In genomic region chr1:44553166-44553898, GRCm38 (mm10) we compare ENCODE assay signal across 7 mouse cellular contexts. TPM values are rescaled to one million over a fixed set of nuclear protein-coding genes. Genes with fewer than 3 reads are reported as not detected.
DNase-seq lines count a peak whose midpoint lies in the region; ATAC-seq lines count a peak whose summit lies in the region.

No protein-coding gene starts in this region.

- peak; percentile 72 for ATAC-seq in forebrain, embryonic 13.5 days
- ATAC-seq in hindbrain, embryonic 13.5 days (ENCODE audit: low FRiP score), result no peak
- no peak for ATAC-seq in limb, embryonic 11.5 days (ENCODE audit: insufficient number of reproducible peaks, low FRiP score, low TSS enrichment, low read depth)
- ATAC-seq in neural tube, embryonic 15.5 days (ENCODE audit: low FRiP score), result no peak

- DNase-seq in 3T3-L1 (ENCODE audit: low read depth, low spot score) (peak; percentile 77), R1 (ENCODE audit: low read depth, low spot score) (peak; percentile 44)
- peak; percentile 60 for DNase-seq in limb, embryonic 11.5 days (ENCODE audit: low spot score)
- DNase-seq in thymus, postnatal 36 days, result no peak

- 0 out of 2 replicates have a peak overlapping the region, but pooled peaks have one; percentile 65 for H3K4me3 ChIP-seq in forebrain, embryonic 13.5 days
- H3K4me3 ChIP-seq in hindbrain, embryonic 13.5 days, result peak overlapping the region; percentile 63; the same call in 1 of the 2 replicates
- peak overlapping the region; percentile 87 for H3K4me3 ChIP-seq in limb, embryonic 11.5 days (ENCODE audit: low read depth, low read length)
- H3K4me3 ChIP-seq in neural tube, embryonic 15.5 days (replicated peaks), result 0 out of 2 replicates have a peak overlapping the region, but pooled peaks have one; percentile 67

- 4% methylated on average over 6 of the region's 6 CpGs for whole genome bisulfite sequencing in forebrain, embryonic 13.5 days
- WGBS in hindbrain, embryonic 13.5 days, result 21% methylated on average over 6 of the region's 6 CpGs
- 24% methylated on average over 6 of the region's 6 CpGs for WGBS in limb, embryonic 11.5 days
- 29% methylated on average over 6 of the region's 6 CpGs for WGBS in neural tube, embryonic 15.5 days

- peak overlapping the region; percentile 94 for H3K4me2 ChIP-seq in forebrain, embryonic 13.5 days
- peak overlapping the region; percentile 96 for H3K4me2 ChIP-seq in hindbrain, embryonic 13.5 days
- H3K4me2 ChIP-seq in limb, embryonic 11.5 days (ENCODE audit: low read depth, severe bottlenecking), result peak overlapping the region; percentile 49
- H3K4me2 ChIP-seq in neural tube, embryonic 15.5 days, result peak overlapping the region; percentile 92

- H3K36me3 ChIP-seq in forebrain, embryonic 13.5 days (ENCODE audit: poor library complexity, severe bottlenecking), result no peaks in the 10 kb centered on the region
- no peaks in the 10 kb centered on the region for H3K36me3 ChIP-seq in hindbrain, embryonic 13.5 days
- no peaks in the 10 kb centered on the region for H3K36me3 ChIP-seq in limb, embryonic 11.5 days (ENCODE audit: control insufficient read depth, insufficient read depth, low read length)
- no peaks in the 10 kb centered on the region for H3K36me3 ChIP-seq in neural tube, embryonic 15.5 days

- no peak overlapping the region for H3K9ac ChIP-seq in forebrain, embryonic 13.5 days
- no peak overlapping the region for H3K9ac ChIP-seq in hindbrain, embryonic 13.5 days
- no peak overlapping the region for H3K9ac ChIP-seq in limb, embryonic 11.5 days (ENCODE audit: low read length)
- H3K9ac ChIP-seq in neural tube, embryonic 15.5 days (replicated peaks), result no peak overlapping the region

- H3K9me3 ChIP-seq in forebrain, embryonic 13.5 days (replicated peaks), result no peaks in the 10 kb centered on the region
- H3K9me3 ChIP-seq in hindbrain, embryonic 13.5 days, result no peaks in the 10 kb centered on the region
- no peaks in the 10 kb centered on the region for H3K9me3 ChIP-seq in limb, embryonic 11.5 days (ENCODE audit: control insufficient read depth, low read length)
- H3K9me3 ChIP-seq in neural tube, embryonic 15.5 days (replicated peaks), result no peaks in the 10 kb centered on the region

- no peaks in the 10 kb centered on the region for H3K27me3 ChIP-seq in forebrain, embryonic 13.5 days
- H3K27me3 ChIP-seq in hindbrain, embryonic 13.5 days, result no peaks in the 10 kb centered on the region
- H3K27me3 ChIP-seq in limb, embryonic 11.5 days (ENCODE audit: control insufficient read depth, insufficient read depth, low read length), result no peaks in the 10 kb centered on the region
- H3K27me3 ChIP-seq in neural tube, embryonic 15.5 days (replicated peaks), result no peaks in the 10 kb centered on the region

- peaks cover 17% of the 10 kb centered on the region for H3K4me1 ChIP-seq in forebrain, embryonic 13.5 days
- peaks cover 14% of the 10 kb centered on the region for H3K4me1 ChIP-seq in hindbrain, embryonic 13.5 days (replicated peaks)
- peaks cover 3% of the 10 kb centered on the region; the same call in 1 of the 2 replicates for H3K4me1 ChIP-seq in limb, embryonic 11.5 days (ENCODE audit: control insufficient read depth, insufficient read depth, low read length)
- H3K4me1 ChIP-seq in neural tube, embryonic 15.5 days, result peaks cover 17% of the 10 kb centered on the region; the same call in 1 of the 2 replicates

- peak overlapping the region; percentile 31 for H3K27ac ChIP-seq in forebrain, embryonic 13.5 days
- H3K27ac ChIP-seq in hindbrain, embryonic 13.5 days, result no peak overlapping the region
- H3K27ac ChIP-seq in limb, embryonic 11.5 days (replicated peaks; ENCODE audit: low read depth, low read length), result peak overlapping the region; percentile 60
- H3K27ac ChIP-seq in neural tube, embryonic 15.5 days (replicated peaks), result peak overlapping the region; percentile 28; the same call in 1 of the 2 replicates

RNA-seq across cellular contexts. Expression of gene Gulp1, which starts 2.0 kb away (rescaled TPM):
- polyA plus RNA-seq in forebrain, embryonic 13.5 days (2015; fragmentation: Nextera tagmentation; extraction: Ambion mirVana), result 9.4 and 10.8 TPM in 2 replicates
- 9.1 and 10.0 TPM in 2 replicates for polyA plus RNA-seq in hindbrain, embryonic 13.5 days (2015; fragmentation: Nextera tagmentation; extraction: Ambion mirVana)
- polyA plus RNA-seq in limb, embryonic 11.5 days (2014; fragmentation: Nextera tagmentation; extraction: Ambion mirVana), result 47.0 and 47.1 TPM in 2 replicates
- 7.4 and 8.4 TPM in 2 replicates for polyA plus RNA-seq in neural tube, embryonic 15.5 days (2015; fragmentation: Nextera tagmentation; extraction: Ambion mirVana)

Comparison
In these comparisons a context has a peak if more than half of its experiments do, and no peak if none do; other contexts are left out.
1. DNase-seq: peak in 3T3-L1 (single experiment), R1 (single experiment) and limb, embryonic 11.5 days (single experiment); none in thymus, postnatal 36 days (0 of 2).
2. Peak in every context shown above with its lines, with median percentiles within 50 percentile points of each other: H3K4me2 ChIP-seq and H3K4me3 ChIP-seq.